10 mouse cellular contexts compared by ENCODE assay signal in genomic region chr15:77804949-77805348, GRCm38 (mm10). TPM values are rescaled to one million over a fixed set of nuclear protein-coding genes. Genes with fewer than 3 reads are reported as not detected.
A peak's percentile ranks its signal among the peaks of the same experiment; 100 is the strongest.
DNase-seq lines count a peak whose midpoint lies in the region; ATAC-seq lines count a peak whose summit lies in the region.
"Had no signal": no experiment of that assay in that cellular context is flagged by ENCODE, and none has a peak within 500 bp of the region (broad histone marks: within the 10 kb centered on the region; RNA-seq: fewer than 3 reads in every experiment).

No protein-coding gene starts in this region.

- no peak for DNase-seq in heart, adult 18-20 months
- peak; percentile 59 for DNase-seq in thymus, postnatal 4 days
- DNase-seq in urinary bladder, postnatal 25 days (ENCODE audit: low spot score), result no peak
- DNase-seq in frontal cortex, postnatal 25 days (ENCODE audit: low spot score in 2 of 2), result no peak
- DNase-seq: liver had no signal

- H3K4me3 ChIP-seq in heart, embryonic 14.5 days (ENCODE audit: control insufficient read depth in 1 of 2, insufficient read depth in 1 of 2, low read depth in 1 of 2, low read length in 2 of 2), result no peak overlapping the region
- H3K4me3 ChIP-seq in megakaryocyte, embryonic 14.5 days (replicated peaks), result peak overlapping the region; percentile 86
- H3K4me3 ChIP-seq in limb, embryonic 13.5 days, result no peak overlapping the region
- H3K4me3 ChIP-seq: hindbrain, embryonic 15.5 days had no signal

- H3K4me2 ChIP-seq in heart, embryonic 14.5 days (ENCODE audit: low read length), result no peak overlapping the region
- no peak overlapping the region for H3K4me2 ChIP-seq in limb, embryonic 13.5 days (replicated peaks)
- H3K4me2 ChIP-seq: hindbrain, embryonic 15.5 days had no signal

- no peak for ATAC-seq in heart, embryonic 14.5 days (ENCODE audit: insufficient number of reproducible peaks, insufficient read depth, low FRiP score, low read depth)
- no peak for ATAC-seq in megakaryocyte, adult 5-6 weeks (ENCODE audit: poor library complexity, severe bottlenecking)
- no peak for ATAC-seq in limb, embryonic 13.5 days (ENCODE audit: low FRiP score, low read depth)

- H3K9me3 ChIP-seq in heart, embryonic 14.5 days (ENCODE audit: control insufficient read depth, low read length), result no peaks in the 10 kb centered on the region
- no peaks in the 10 kb centered on the region for H3K9me3 ChIP-seq in megakaryocyte, embryonic 14.5 days
- no peaks in the 10 kb centered on the region for H3K9me3 ChIP-seq in limb, embryonic 13.5 days
- H3K9me3 ChIP-seq: hindbrain, embryonic 15.5 days had no signal

- peaks cover 53 to 82% of the 10 kb centered on the region in 2 experiments for H3K4me1 ChIP-seq in heart, embryonic 14.5 days (ENCODE audit: control insufficient read depth in 2 of 2, insufficient read depth in 2 of 2, low read length in 2 of 2)
- H3K4me1 ChIP-seq in megakaryocyte, embryonic 14.5 days, result peaks cover 100% of the 10 kb centered on the region
- H3K4me1 ChIP-seq in limb, embryonic 13.5 days, result peaks cover 47% of the 10 kb centered on the region
- H3K4me1 ChIP-seq: hindbrain, embryonic 15.5 days had no signal

- H3K9ac ChIP-seq in heart, embryonic 14.5 days (ENCODE audit: low read length), result peak overlapping the region; percentile 27; the same call in 1 of the 2 replicates
- H3K9ac ChIP-seq in limb, embryonic 13.5 days, result no peak overlapping the region; the same call in 1 of the 2 replicates
- H3K9ac ChIP-seq: hindbrain, embryonic 15.5 days had no signal

- peak overlapping the region; percentile 90 to 96; a peak in 3 of 4 replicates for H3K27ac ChIP-seq in heart, embryonic 14.5 days (replicated peaks in 1 of 2; ENCODE audit: control insufficient read depth in 1 of 2, insufficient read depth in 1 of 2, low read depth in 2 of 2, low read length in 2 of 2)
- peak overlapping the region; percentile 52; the same call in 1 of the 2 replicates for H3K27ac ChIP-seq in limb, embryonic 13.5 days
- H3K27ac ChIP-seq: hindbrain, embryonic 15.5 days had no signal

- H3K36me3 ChIP-seq in heart, embryonic 14.5 days (ENCODE audit: control insufficient read depth, insufficient read depth, low read length), result peaks cover 93% of the 10 kb centered on the region
- peaks cover 100% of the 10 kb centered on the region for H3K36me3 ChIP-seq in megakaryocyte, embryonic 14.5 days (replicated peaks; ENCODE audit: low read length)
- peaks cover 72% of the 10 kb centered on the region for H3K36me3 ChIP-seq in limb, embryonic 13.5 days

- H3K27me3 ChIP-seq in heart, embryonic 14.5 days (ENCODE audit: control insufficient read depth, insufficient read depth, low read length), result no peaks in the 10 kb centered on the region
- no peaks in the 10 kb centered on the region for H3K27me3 ChIP-seq in megakaryocyte, embryonic 14.5 days (replicated peaks)
- H3K27me3 ChIP-seq in limb, embryonic 13.5 days, result no peaks in the 10 kb centered on the region
- H3K27me3 ChIP-seq: hindbrain, embryonic 15.5 days had no signal

- WGBS in heart, embryonic 14.5 days, result 67% methylated on average over 9 of the region's 9 CpGs
- 75% methylated on average over 9 of the region's 9 CpGs for WGBS in limb, embryonic 13.5 days

RNA-seq across cellular contexts. Expression of gene Myh9, which starts 37.0 kb away (rescaled TPM):
- polyA plus RNA-seq in heart, embryonic 14.5 days (2014; fragmentation: Nextera tagmentation; extraction: Ambion mirVana), result 31.0 and 32.8 TPM in 2 replicates
- 100 to 1,000 TPM; 117 to 119 TPM for total RNA-seq in heart, adult 18-20 months (2021)
- polyA plus RNA-seq in megakaryocyte, embryonic 14.5 days (2012; ENCODE audit: insufficient read depth, low replicate concordance), result 1,439 and 1,641 TPM in 2 replicates
- 464 and 549 TPM in 2 replicates for total RNA-seq in megakaryocyte, adult 5-6 weeks (2015)
- 759 and 878 TPM in 2 replicates for total RNA-seq in megakaryocyte, adult 5-6 weeks (2017)
- polyA plus RNA-seq in limb, embryonic 13.5 days (2015; fragmentation: Nextera tagmentation; extraction: Ambion mirVana), result 34.1 and 38.1 TPM in 2 replicates

RNA-seq across cellular contexts. Expression of gene Apol8, which starts 48.1 kb away (rescaled TPM):
- not detected in 2 replicates for polyA plus RNA-seq in heart, embryonic 14.5 days (2014; fragmentation: Nextera tagmentation; extraction: Ambion mirVana)
- not detected for total RNA-seq in heart, adult 18-20 months (2021)
- polyA plus RNA-seq in megakaryocyte, embryonic 14.5 days (2012; ENCODE audit: insufficient read depth, low replicate concordance), result 0.82 and 2.7 TPM in 2 replicates
- total RNA-seq in megakaryocyte, adult 5-6 weeks (2015), result 0.16 and 1.3 TPM in 2 replicates
- 0.16 and 0.26 TPM in 2 replicates for total RNA-seq in megakaryocyte, adult 5-6 weeks (2017)
- polyA plus RNA-seq in limb, embryonic 13.5 days (2015; fragmentation: Nextera tagmentation; extraction: Ambion mirVana), result 0.18 TPM in 1 of 2 replicates, not detected in the other

Comparison
In these comparisons a context has a peak if more than half of its experiments do, and no peak if none do; other contexts are left out.
1. RNA of gene Myh9, which starts 37.0 kb away (polyA plus RNA-seq): 1,439 to 1,641 TPM in megakaryocyte, embryonic 14.5 days; 34.1 to 38.1 TPM in limb, embryonic 13.5 days and 31.0 to 32.8 TPM in heart, embryonic 14.5 days; every median in the first group is over 10 times any median in the second.